Mouse (Mus musculus): Measurements from ENCODE around the gene Rsrc1.

GRCm38 (mm10) chr3:66973391-66973943, 7.7 kb upstream of the Rsrc1 start:
- TF ChIP-seq CTCF (IDR thresholded peaks at IDR 0.05; ENCODE audit: low read depth, low read length) (no peak), EP300 (IDR thresholded peaks at IDR 0.05; ENCODE audit: insufficient read depth, low read depth, low read length) (no peak), POLR2A (IDR thresholded peaks at IDR 0.05; ENCODE audit: insufficient read depth, low read length) (no peak)
